Mouse (Mus musculus): ENCODE results near the gene Pde4d. TPM values are rescaled to one million over a fixed set of nuclear protein-coding genes. Genes with fewer than 3 reads are reported as not detected.

The Pde4d gene
- total RNA-seq, 4 experiments from 2014 or later: 68.8 to 86.9 (median 76.0) TPM

GRCm38 (mm10) chr13:109481446-109481845, 1031.7 kb downstream of the Pde4d start:
- no peak for DNase-seq (ENCODE audit: low spot score in 2 of 2)

- no peak for DNase-seq (ENCODE audit: low spot score in 2 of 2)
These were observed 1036.4 kb downstream of the Pde4d start for GRCm38 (mm10) chr13:109486166-109486565.

GRCm38 (mm10) chr13:109487378-109487777, 1037.6 kb downstream of the Pde4d start:
- DNase-seq (ENCODE audit: low spot score in 2 of 2): peak; percentile 42 to 64

- no peak for DNase-seq (ENCODE audit: low spot score in 2 of 2)
These were observed 1041.1 kb downstream of the Pde4d start for GRCm38 (mm10) chr13:109490853-109491252.

- DNase-seq (ENCODE audit: low spot score in 2 of 2): no peak
These were observed 1042.1 kb downstream of the Pde4d start for GRCm38 (mm10) chr13:109491829-109492228.

GRCm38 (mm10) chr13:109500336-109500735, 1050.6 kb downstream of the Pde4d start:
- DNase-seq (ENCODE audit: low spot score in 2 of 2): no peak

GRCm38 (mm10) chr13:109502796-109503195, 1053.0 kb downstream of the Pde4d start:
- no peak for DNase-seq (ENCODE audit: low spot score in 2 of 2)

- DNase-seq (ENCODE audit: low spot score in 2 of 2): no peak
These were observed 1057.0 kb downstream of the Pde4d start for GRCm38 (mm10) chr13:109506754-109507153.

GRCm38 (mm10) chr13:109508472-109508871, 1058.7 kb downstream of the Pde4d start:
- no peak for DNase-seq (ENCODE audit: low spot score in 2 of 2)

- no peak for DNase-seq (ENCODE audit: low spot score in 2 of 2)
These were observed 1068.4 kb downstream of the Pde4d start for GRCm38 (mm10) chr13:109518194-109518593.

- DNase-seq (ENCODE audit: low spot score in 2 of 2): no peak
These were observed 1069.7 kb downstream of the Pde4d start for GRCm38 (mm10) chr13:109519485-109519884.

GRCm38 (mm10) chr13:109519966-109520646, 1070.4 kb downstream of the Pde4d start:
- no peak for DNase-seq (ENCODE audit: low spot score in 2 of 2)

GRCm38 (mm10) chr13:109533838-109534523, 1084.2 kb downstream of the Pde4d start:
- DNase-seq (ENCODE audit: low spot score in 2 of 2): no peak

GRCm38 (mm10) chr13:109534709-109535284, 1085.0 kb downstream of the Pde4d start:
- no peak for DNase-seq (ENCODE audit: low spot score in 2 of 2)

GRCm38 (mm10) chr13:109536636-109537035, 1086.9 kb downstream of the Pde4d start:
- DNase-seq (ENCODE audit: low spot score in 2 of 2): no peak

GRCm38 (mm10) chr13:109539371-109539770, 1089.6 kb downstream of the Pde4d start:
- no peak for DNase-seq (ENCODE audit: low spot score in 2 of 2)

- DNase-seq (ENCODE audit: low spot score in 2 of 2): no peak
These were observed 1094.9 kb downstream of the Pde4d start for GRCm38 (mm10) chr13:109544646-109545045.

GRCm38 (mm10) chr13:109546337-109546736, 1096.6 kb downstream of the Pde4d start:
- DNase-seq (ENCODE audit: low spot score in 2 of 2): no peak

GRCm38 (mm10) chr13:109547006-109547587, 1097.3 kb downstream of the Pde4d start:
- no peak for DNase-seq (ENCODE audit: low spot score in 2 of 2)

GRCm38 (mm10) chr13:109547700-109548099, 1098.0 kb downstream of the Pde4d start:
- peak; percentile 62 to 82 for DNase-seq (ENCODE audit: low spot score in 2 of 2)

- no peak for DNase-seq (ENCODE audit: low spot score in 2 of 2)
These were observed 1098.5 kb downstream of the Pde4d start for GRCm38 (mm10) chr13:109548263-109548662.
